Mouse (Mus musculus): ENCODE measurements at regions not wholly inside any gene's neighbourhood (a gene's known extent, or its start where the extent isn't known, plus 50 kb on each side); places are given as distances from the start of the nearest gene placed in this dataset.

- no peak for DNase-seq (ENCODE audit: low spot score)
- intact Hi-C loops (cut with DNase I), result no loop called here
Observed at GRCm38 (mm10) chr13:92911660-92912284, 67.2 kb downstream of the Mtx3 start.

- intact Hi-C loops (cut with DNase I), result no loop called here
- no peak for DNase-seq (ENCODE audit: low spot score)
Observed at GRCm38 (mm10) chr13:92912661-92913060, 68.1 kb downstream of the Mtx3 start.

GRCm38 (mm10) chr13:92914631-92915030 lies 70.1 kb downstream of the Mtx3 start:
- no peak for DNase-seq (ENCODE audit: low spot score)
- intact Hi-C loops (cut with DNase I), result no loop called here

GRCm38 (mm10) chr13:92915221-92915839 lies 70.8 kb downstream of the Mtx3 start:
- intact Hi-C loops (cut with DNase I), result no loop called here
- DNase-seq (ENCODE audit: low spot score), result no peak

GRCm38 (mm10) chr13:92915948-92916710 lies 71.6 kb downstream of the Mtx3 start:
- intact Hi-C loops (cut with DNase I), result no loop called here
- DNase-seq (ENCODE audit: low spot score), result no peak

GRCm38 (mm10) chr13:92919882-92920281 lies 75.3 kb downstream of the Mtx3 start:
- intact Hi-C loops (cut with DNase I), result no loop called here
- DNase-seq (ENCODE audit: low spot score), result no peak

- DNase-seq (ENCODE audit: low spot score), result no peak
- intact Hi-C loops (cut with DNase I), result no loop called here
Observed at GRCm38 (mm10) chr13:92921936-92922335, 77.4 kb downstream of the Mtx3 start.

- intact Hi-C loops (cut with DNase I), result no loop called here
- no peak for DNase-seq (ENCODE audit: low spot score)
Observed at GRCm38 (mm10) chr13:92923496-92923895, 78.9 kb downstream of the Mtx3 start.

GRCm38 (mm10) chr13:92924021-92924420 lies 79.5 kb downstream of the Mtx3 start:
- intact Hi-C loops (cut with DNase I), result no loop called here
- no peak for DNase-seq (ENCODE audit: low spot score)

- intact Hi-C loops (cut with DNase I), result no loop called here
- DNase-seq (ENCODE audit: low spot score), result no peak
Observed at GRCm38 (mm10) chr13:92925196-92925595, 80.6 kb downstream of the Mtx3 start.

GRCm38 (mm10) chr13:92928551-92928950 lies 84.0 kb downstream of the Mtx3 start:
- no peak for DNase-seq (ENCODE audit: low spot score)
- intact Hi-C loops (cut with DNase I), result no loop called here

GRCm38 (mm10) chr13:92931696-92932095 lies 87.1 kb downstream of the Mtx3 start:
- DNase-seq (ENCODE audit: low spot score), result no peak
- intact Hi-C loops (cut with DNase I), result no loop called here

- intact Hi-C loops (cut with DNase I), result no loop called here
- no peak for DNase-seq (ENCODE audit: low spot score)
Observed at GRCm38 (mm10) chr13:92939032-92939431, 94.5 kb downstream of the Mtx3 start.

- DNase-seq (ENCODE audit: low spot score), result no peak
- intact Hi-C loops (cut with DNase I), result no loop called here
Observed at GRCm38 (mm10) chr13:92940610-92941009, 96.0 kb downstream of the Mtx3 start.

GRCm38 (mm10) chr13:92948560-92948959 lies 104.0 kb downstream of the Mtx3 start:
- no peak for DNase-seq (ENCODE audit: low spot score)
- intact Hi-C loops (cut with DNase I), result no loop called here

GRCm38 (mm10) chr13:92960031-92960430 lies 115.5 kb downstream of the Mtx3 start:
- intact Hi-C loops (cut with DNase I), result no loop called here
- no peak for DNase-seq (ENCODE audit: low spot score)

GRCm38 (mm10) chr13:92962625-92963024 lies 118.1 kb downstream of the Mtx3 start:
- intact Hi-C loops (cut with DNase I), result no loop called here
- no peak for DNase-seq (ENCODE audit: low spot score)

- no peak for DNase-seq (ENCODE audit: low spot score)
- intact Hi-C loops (cut with DNase I), result no loop called here
Observed at GRCm38 (mm10) chr13:92963351-92963895, 118.9 kb downstream of the Mtx3 start.

GRCm38 (mm10) chr13:92964213-92964743 lies 119.7 kb downstream of the Mtx3 start:
- intact Hi-C loops (cut with DNase I), result no loop called here
- DNase-seq (ENCODE audit: low spot score), result no peak

- intact Hi-C loops (cut with DNase I), result no loop called here
- DNase-seq (ENCODE audit: low spot score), result no peak
Observed at GRCm38 (mm10) chr13:92967025-92967610, 122.6 kb downstream of the Mtx3 start.
